Mouse (Mus musculus): ENCODE measurements around the gene Gm136.
A peak's percentile ranks its signal among the peaks of the same experiment; 100 is the strongest.

The Gm136 gene

GRCm38 (mm10) chr4:34715062-34715461 lies 41.0 kb downstream of the Gm136 start:
- DNase-seq (ENCODE audit: low read depth, low spot score): no peak

GRCm38 (mm10) chr4:34708127-34708526 lies 47.9 kb downstream of the Gm136 start:
- DNase-seq (ENCODE audit: low read depth, low spot score): no peak

GRCm38 (mm10) chr4:34707248-34707647 lies 48.8 kb downstream of the Gm136 start:
- DNase-seq (ENCODE audit: low read depth, low spot score): no peak

DNA sequence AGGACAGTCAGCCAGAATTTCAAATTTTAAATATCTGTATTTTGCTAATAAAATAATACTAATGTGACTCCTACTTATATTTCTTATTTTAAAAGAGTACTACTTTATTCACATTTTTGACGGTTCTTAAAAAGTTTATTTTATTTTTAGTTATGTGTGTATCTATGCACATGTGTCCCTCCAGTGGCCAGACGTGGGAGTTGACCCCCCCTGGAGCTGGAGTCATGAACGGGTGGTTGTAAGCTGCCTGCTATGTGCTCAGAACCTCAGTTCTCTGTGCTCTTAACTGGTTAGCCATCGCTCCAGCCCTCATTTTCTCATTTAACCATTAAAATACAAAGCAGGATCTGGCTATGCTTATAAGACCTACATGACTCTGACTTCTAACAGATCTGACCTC lies 53.0 kb downstream of the Gm136 start:
- DNase-seq (ENCODE audit: low read depth, low spot score): no peak

- no peak for DNase-seq (ENCODE audit: low read depth, low spot score)
Observed at GRCm38 (mm10) chr4:34702231-34702630, 53.8 kb downstream of the Gm136 start.

DNA sequence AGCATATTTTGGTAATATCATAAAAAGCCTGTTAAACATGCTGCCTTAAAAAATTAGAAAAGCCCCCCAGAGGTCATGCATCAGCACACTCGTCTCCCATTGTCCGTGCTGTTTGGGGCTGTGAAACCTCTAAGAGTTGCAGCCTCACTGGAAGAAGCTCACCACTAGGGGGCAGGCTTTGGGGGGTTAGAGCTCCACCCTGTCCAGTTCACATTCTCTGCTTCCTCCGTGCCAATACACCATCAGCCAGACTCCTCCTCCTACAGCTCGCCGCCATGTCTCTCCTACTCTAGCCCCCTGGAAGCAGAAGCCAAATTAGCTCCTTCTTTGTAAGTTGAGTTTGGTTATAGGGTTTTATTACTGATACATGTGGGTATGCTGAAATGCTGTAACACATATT lies 54.5 kb downstream of the Gm136 start:
- peak; percentile 9 for DNase-seq (ENCODE audit: low read depth, low spot score)
